Mouse (Mus musculus): ENCODE measurements around the gene Cdk17. TPM values are rescaled to one million over a fixed set of nuclear protein-coding genes. Genes with fewer than 3 reads are reported as not detected.
"Not testable (repeated sequence)": the region's sequence is repeated elsewhere in the genome, so short reads cannot be mapped to it uniquely, and the experiment has no call there.

The Cdk17 gene
- total RNA-seq, 2 experiments from 2014 or later, result 220 to 224 TPM

- DNase-seq (ENCODE audit: low spot score in 2 of 2), result no peak
These were observed 17.9 kb upstream of the Cdk17 start for GRCm38 (mm10) chr10:93142600-93143284.

- DNase-seq (ENCODE audit: low spot score in 2 of 2), result no peak
These were observed 17.2 kb upstream of the Cdk17 start for GRCm38 (mm10) chr10:93143285-93143985.

GRCm38 (mm10) chr10:93143986-93144314 lies 16.7 kb upstream of the Cdk17 start:
- no peak for DNase-seq (ENCODE audit: low spot score in 2 of 2)

DNA sequence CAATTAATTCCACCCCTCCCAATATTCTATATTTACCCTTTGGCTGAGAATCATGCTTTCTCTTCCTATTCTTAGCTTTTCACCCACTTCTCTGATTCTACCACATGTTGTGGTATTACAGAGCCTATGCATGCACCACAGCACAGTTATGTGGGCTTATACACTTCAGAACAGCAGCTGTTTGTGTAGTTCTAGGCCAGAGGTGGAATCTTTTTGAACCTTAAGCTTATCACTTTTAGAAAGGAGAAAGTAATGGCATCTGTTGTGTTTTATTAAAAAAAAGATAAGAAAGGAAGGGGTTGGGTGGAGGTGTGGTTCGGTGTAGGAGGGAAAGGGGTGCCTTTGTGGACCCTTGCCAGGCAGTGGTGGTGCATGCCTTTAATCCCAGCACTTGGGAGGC lies 16.1 kb upstream of the Cdk17 start:
- no peak for DNase-seq (ENCODE audit: low spot score in 2 of 2)

DNA sequence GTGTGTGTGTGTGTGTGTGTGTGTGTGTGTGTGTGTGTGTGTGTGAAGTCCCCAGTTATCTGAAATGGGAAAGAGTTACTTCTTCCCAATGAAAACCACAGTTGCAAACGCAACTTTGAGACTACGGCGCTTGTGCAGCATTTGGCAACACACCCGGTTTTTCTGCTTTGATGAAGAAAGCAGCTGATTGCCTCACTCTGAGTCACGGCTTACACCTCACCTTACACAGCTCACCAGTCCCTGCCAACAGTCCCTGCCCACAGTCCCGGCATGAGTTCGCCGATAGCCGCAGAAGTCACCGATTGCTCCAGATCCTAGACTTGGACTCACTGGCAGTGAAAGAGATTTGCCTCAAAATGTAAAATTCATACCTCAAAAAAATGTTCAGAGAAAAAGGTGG lies 15.6 kb upstream of the Cdk17 start:
- DNase-seq (ENCODE audit: low spot score in 2 of 2), result peak; percentile 48 to 59

- no peak for DNase-seq (ENCODE audit: low spot score in 2 of 2)
These were observed 14.1 kb upstream of the Cdk17 start for GRCm38 (mm10) chr10:93146601-93147000.

DNA sequence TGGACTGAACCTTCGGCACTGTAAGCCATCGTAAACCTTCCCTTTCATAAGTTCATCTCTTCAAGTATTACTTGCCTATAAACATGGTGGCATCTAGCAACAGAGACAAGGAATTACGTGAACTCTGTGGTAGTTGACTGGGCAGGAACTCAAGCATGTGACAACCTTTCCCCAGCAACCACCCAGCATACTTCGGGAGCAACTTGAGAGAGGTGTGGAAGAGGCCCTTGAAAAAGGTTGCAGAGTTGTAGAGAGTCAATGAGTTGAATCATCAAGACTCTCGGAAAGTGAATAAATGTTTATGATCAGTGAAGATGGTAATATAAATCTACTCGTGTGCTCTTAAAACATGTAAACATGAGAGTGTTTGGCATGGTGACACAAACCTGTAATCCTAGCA lies 13.0 kb upstream of the Cdk17 start:
- DNase-seq (ENCODE audit: low spot score in 2 of 2), result no peak

DNA sequence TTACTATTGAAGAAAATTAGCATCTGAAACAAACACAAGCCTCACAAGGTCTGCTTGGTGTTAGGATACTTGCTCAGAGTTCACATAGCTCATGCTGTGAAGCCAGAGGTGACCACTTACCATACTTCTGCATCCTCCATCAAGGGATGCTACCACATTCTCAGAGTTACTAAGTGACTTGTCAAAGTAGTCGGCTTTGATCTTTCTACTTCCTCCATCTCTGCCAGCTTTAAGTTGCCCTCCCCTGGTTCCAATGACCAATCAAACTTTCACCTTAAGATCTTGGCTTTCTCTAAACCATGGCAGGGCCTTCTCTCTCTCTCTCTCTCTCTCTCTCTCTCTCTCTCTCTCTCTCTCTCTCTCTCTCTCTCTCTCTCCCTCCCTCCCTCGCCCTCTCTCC lies 11.1 kb upstream of the Cdk17 start:
- DNase-seq (ENCODE audit: low spot score in 2 of 2), result no peak

DNA sequence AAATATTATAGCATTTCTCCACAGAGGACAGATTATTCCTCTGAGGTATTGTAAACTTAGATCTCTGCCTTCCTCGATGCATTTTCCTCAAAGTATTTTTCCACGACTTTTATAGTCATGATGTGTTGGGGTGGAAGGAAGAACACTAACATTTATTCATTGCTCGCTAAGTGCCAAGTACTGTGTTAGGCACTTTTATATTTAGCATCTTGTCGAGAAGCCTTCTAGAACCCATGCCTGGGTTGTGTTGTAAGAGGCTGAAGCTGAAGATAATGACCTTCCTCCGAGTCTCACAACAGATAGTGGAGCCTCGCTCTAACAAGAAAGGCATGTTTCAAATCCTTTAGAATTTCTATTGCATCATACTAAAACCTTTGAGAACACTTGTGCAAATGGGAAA lies 8.9 kb upstream of the Cdk17 start:
- DNase-seq (ENCODE audit: low spot score in 2 of 2), result no peak

- no peak for DNase-seq (ENCODE audit: low spot score in 2 of 2)
These were observed 8.0 kb upstream of the Cdk17 start for GRCm38 (mm10) chr10:93152698-93153097.

- not testable (repeated sequence) for DNase-seq (ENCODE audit: low spot score in 2 of 2)
These were observed 7.3 kb upstream of the Cdk17 start for GRCm38 (mm10) chr10:93153404-93153803.

- no peak for DNase-seq (ENCODE audit: low spot score in 2 of 2)
These were observed 801 bp upstream of the Cdk17 start for GRCm38 (mm10) chr10:93159651-93160496.

GRCm38 (mm10) chr10:93160497-93160806 lies 223 bp upstream of the Cdk17 start:
- DNase-seq (ENCODE audit: low spot score in 2 of 2), result peak; percentile 82 to 88

- peak; percentile 40 to 53 for DNase-seq (ENCODE audit: low spot score in 2 of 2)
These were observed 1.0 kb downstream of the Cdk17 start for GRCm38 (mm10) chr10:93161511-93162275.

DNA sequence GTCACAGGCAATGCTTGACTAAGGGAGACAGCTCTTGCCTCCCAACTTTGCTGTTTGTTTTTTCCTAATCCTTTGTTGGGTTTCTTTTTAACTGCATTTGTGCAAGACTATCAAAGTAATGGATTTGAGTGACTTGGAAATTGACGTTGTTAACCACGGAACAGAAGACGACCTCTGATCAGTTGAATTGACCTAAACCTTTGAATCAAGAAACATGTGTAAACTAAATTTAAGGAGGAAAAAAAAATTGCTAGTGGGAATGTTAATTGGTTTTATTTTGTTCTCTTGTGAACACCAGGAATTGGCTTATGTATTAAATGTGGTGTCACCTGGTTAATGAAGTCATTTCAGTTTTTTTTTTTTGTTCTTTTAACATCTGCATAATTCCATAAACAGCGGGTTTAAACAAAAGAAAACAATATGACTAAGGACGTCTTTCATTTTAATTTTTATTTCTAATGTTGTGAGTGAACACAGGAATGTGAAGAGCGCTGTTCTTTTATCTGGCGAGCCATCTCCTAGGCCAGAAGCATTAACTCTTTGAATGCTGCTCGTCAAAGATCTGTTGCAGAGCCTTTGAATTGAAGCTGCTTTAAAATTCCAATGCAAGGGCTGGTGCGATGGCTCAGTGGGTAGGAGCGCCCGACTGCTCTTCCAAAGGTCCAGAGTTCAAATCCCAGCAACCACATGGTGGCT lies 1.7 kb downstream of the Cdk17 start:
- DNase-seq (ENCODE audit: low spot score in 2 of 2), result no peak

GRCm38 (mm10) chr10:93162972-93163660 lies 2.4 kb downstream of the Cdk17 start:
- no peak for DNase-seq (ENCODE audit: low spot score in 2 of 2)

DNA sequence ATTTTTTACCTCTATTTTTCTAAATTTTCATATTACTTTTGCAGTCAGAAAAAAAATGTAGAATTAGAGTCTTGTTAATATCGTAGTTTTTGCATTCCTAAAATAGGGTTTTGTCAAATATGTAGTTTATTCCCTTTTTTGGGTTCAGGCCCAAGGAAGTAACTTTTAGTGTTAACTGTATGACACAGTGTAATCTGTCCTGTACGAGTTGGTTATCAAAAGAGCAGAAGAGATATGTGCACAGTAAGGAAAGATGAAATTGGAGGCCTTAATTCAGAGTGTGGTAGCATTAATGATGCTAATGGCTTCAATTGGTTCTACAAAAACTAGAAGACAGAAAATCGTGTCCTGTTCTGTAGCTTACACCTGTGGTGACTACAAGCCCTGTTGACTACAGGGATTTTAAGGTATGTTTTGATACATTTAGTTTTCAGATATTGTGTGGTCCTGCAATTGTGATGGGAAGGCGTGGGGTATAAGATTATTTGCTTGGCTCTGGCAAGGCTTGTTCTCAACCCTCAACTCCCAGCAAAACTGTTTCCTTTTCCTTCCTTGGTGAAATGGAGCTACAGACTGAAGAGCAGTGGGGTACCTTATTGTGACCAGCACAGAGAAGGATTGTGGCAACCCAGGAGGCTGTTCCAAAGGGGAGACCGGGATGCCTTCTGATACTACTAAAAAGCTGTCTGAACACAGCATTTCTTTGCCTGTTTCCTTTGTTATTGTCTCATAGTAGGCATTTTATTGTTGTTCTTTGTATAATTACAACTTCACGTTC lies 3.2 kb downstream of the Cdk17 start:
- no peak for DNase-seq (ENCODE audit: low spot score in 2 of 2)

DNA sequence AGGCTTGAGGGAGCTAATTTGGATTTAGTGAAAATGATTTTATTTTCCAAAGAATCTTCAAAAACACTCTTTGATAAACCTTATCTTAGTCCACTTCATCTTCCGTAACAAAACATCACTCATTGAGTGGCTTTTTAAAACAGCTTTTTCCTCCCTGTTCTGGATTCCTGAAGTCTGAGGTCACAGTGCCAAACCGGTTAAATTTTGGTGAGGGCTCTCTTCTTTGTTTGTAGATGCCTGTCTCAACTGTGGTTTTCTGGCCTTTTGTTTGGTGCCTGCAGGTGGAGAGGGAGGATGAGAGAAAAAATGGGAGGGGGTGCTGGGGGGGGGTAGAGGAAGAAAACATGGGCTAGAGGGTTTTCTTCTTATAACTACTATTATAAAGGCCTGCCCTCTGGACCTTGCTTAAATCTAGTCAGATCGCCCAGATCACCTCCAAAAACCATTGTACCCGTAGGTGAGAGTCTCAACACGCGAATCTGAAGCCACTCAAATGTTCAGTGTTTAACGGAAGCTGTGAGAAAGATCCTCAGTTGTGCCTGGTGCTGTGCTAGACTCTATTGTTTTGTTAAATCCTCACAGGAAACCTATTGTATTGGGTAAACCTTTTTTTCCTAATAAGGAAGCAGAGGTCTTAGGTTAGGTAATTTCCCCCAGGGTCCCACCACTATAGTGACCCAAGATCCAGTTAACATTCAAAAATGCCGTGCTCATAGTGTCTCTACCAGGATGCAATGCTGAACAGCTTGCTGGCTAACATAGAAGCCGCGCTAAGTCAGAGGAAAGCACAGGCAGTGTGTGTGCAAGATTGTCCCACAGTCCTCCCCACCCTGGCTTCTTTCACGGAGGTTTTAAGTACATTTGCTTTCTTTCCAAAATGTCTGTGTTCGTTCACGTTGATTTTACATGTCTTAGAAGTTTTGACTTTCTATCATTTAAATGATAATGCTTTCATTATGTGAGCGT lies 5.0 kb downstream of the Cdk17 start:
- DNase-seq (ENCODE audit: low spot score in 2 of 2), result no peak

Measured in left cerebral cortex, adult 18-20 months (tissue).